Mouse (Mus musculus) forebrain, embryonic 13.5 days (tissue): Measurements from ENCODE around the gene Ap3b1. TPM values are rescaled to one million over a fixed set of nuclear protein-coding genes. Genes with fewer than 3 reads are reported as not detected.
A peak's percentile ranks its signal among the peaks of the same experiment; 100 is the strongest.

Experiments
- ATAC-seq: fragments of 200-750 bp; cut with Nextera tagmentation; 2 replicates; pipeline ENCODE4 v1.8.0; 2017
- H3K27ac ChIP-seq: fragments of 300-500 bp; sonication (generic); 2 replicates; pipeline ENCODE4 v1.5.1; 2015; ENCODE audit warnings: inconsistent platforms, mild to moderate bottlenecking, moderate library complexity
- H3K27me3 ChIP-seq: fragments of 300-500 bp; sonication (generic); 2 replicates; pipeline ENCODE4 v1.6.1; 2015; ENCODE audit warnings: mild to moderate bottlenecking, inconsistent platforms
- H3K36me3 ChIP-seq: fragments of 300-500 bp; sonication (generic); 2 replicates; pipeline ENCODE4 v1.6.1; 2015; ENCODE audit warnings: mild to moderate bottlenecking, inconsistent platforms; ENCODE audit not compliant: poor library complexity, severe bottlenecking
- H3K4me1 ChIP-seq: fragments of 300-500 bp; sonication (generic); 2 replicates; pipeline ENCODE4 v1.6.1; 2015; ENCODE audit warnings: inconsistent platforms
- H3K4me2 ChIP-seq: fragments of 300-500 bp; sonication (generic); 2 replicates; pipeline ENCODE4 v1.6.1; 2015; ENCODE audit warnings: inconsistent platforms, mild to moderate bottlenecking, moderate library complexity
- H3K4me3 ChIP-seq: fragments of 300-500 bp; sonication (generic); 2 replicates; pipeline ENCODE4 v1.5.1; 2015; ENCODE audit warnings: mild to moderate bottlenecking, inconsistent platforms
- H3K9ac ChIP-seq: fragments of 300-500 bp; sonication (generic); 2 replicates; pipeline ENCODE4 v1.6.1; 2015; ENCODE audit warnings: mild to moderate bottlenecking, inconsistent platforms
- H3K9me3 ChIP-seq: fragments of 300-500 bp; sonication (generic); replicated peaks from 2 replicates; pipeline ENCODE4 v1.6.1; 2016; ENCODE audit warnings: inconsistent platforms
- WGBS: fragments of 180-500 bp; shearing (Covaris S2); methylation state at CpG from one replicate; pipeline ENCODE4 v1.1.7; 2015; 5-methylcytosine and 5-hydroxymethylcytosine counted together
- polyA plus RNA-seq: library from polyadenylated mRNA; unstranded; fragments of >200 nt; fragmentation: Nextera tagmentation; extraction: Ambion mirVana; gene quantifications from 2 replicates; pipeline ENCODE4 v1.2.1, GENCODE M21; 2015

Gene Ap3b1
- polyA plus RNA-seq, 1 experiment from 2014 or later: 29.9 TPM

GRCm38 (mm10) chr13:94518176-94518575 lies 159.4 kb downstream of the Ap3b1 start:
- no peak for ATAC-seq
- no peak overlapping the region for H3K4me2 ChIP-seq
- H3K27ac ChIP-seq: no peak overlapping the region
- no peaks in the 10 kb centered on the region for H3K9me3 ChIP-seq
- no peak overlapping the region for H3K9ac ChIP-seq
- WGBS: 91% methylated on average over 4 of the region's 4 CpGs
- H3K4me1 ChIP-seq: no peaks in the 10 kb centered on the region
- no peaks in the 10 kb centered on the region for H3K27me3 ChIP-seq
- peaks cover 4% of the 10 kb centered on the region; the same call in 1 of the 2 replicates for H3K36me3 ChIP-seq
- H3K4me3 ChIP-seq: no peak overlapping the region

- ATAC-seq: no peak
- no peaks in the 10 kb centered on the region for H3K9me3 ChIP-seq
- H3K27ac ChIP-seq: no peak overlapping the region
- 89% methylated on average over 8 of the region's 8 CpGs for WGBS
- 0 out of 2 replicates have a peak, but pooled peaks cover 3% of the 10 kb centered on the region for H3K4me1 ChIP-seq
- H3K4me3 ChIP-seq: no peak overlapping the region
- H3K4me2 ChIP-seq: no peak overlapping the region
- no peaks in the 10 kb centered on the region for H3K36me3 ChIP-seq
- no peaks in the 10 kb centered on the region for H3K27me3 ChIP-seq
- H3K9ac ChIP-seq: no peak overlapping the region
Observed at GRCm38 (mm10) chr13:94519276-94519675, 160.5 kb downstream of the Ap3b1 start.

- H3K9ac ChIP-seq: no peak overlapping the region
- no peak overlapping the region for H3K4me3 ChIP-seq
- no peak for ATAC-seq
- peaks cover 3% of the 10 kb centered on the region; the same call in 1 of the 2 replicates for H3K36me3 ChIP-seq
- 77% methylated on average over 5 of the region's 5 CpGs for WGBS
- no peak overlapping the region for H3K4me2 ChIP-seq
- H3K27ac ChIP-seq: no peak overlapping the region
- no peaks in the 10 kb centered on the region for H3K9me3 ChIP-seq
- no peaks in the 10 kb centered on the region for H3K27me3 ChIP-seq
- H3K4me1 ChIP-seq: 0 out of 2 replicates have a peak, but pooled peaks cover 3% of the 10 kb centered on the region
Observed at GRCm38 (mm10) chr13:94523213-94523612, 164.5 kb downstream of the Ap3b1 start.

DNA sequence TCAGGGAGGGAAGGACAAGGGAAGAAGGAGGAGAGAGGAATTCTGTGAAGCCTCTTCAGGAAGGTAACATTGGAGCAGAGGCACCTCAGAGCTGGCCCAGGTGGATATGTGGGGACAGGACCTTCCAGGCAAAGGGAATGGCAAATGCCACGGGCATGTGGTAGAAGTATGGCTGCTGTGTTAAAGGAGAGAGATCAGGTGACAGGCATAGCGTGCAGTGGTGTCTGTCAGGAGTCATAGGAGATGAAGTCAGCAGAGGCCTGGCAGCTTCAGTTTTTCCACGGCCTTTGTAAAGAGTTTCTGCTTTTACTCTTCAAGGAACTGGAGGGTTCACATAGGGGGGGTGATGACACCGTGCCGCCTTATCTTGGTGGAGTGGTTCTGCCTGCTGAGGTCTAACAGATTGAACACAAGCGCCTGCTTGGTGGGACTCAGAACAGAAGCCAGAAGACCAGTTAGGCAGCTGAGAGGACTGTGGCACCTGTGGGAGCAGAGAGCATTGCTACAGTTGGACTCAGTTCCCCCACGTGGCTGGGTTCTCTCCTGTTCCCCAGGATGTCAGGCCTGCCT lies 166.0 kb downstream of the Ap3b1 start:
- Histone ChIP-seq H3K4me1 (0 out of 2 replicates have a peak, but pooled peaks cover 3% of the 10 kb centered on the region), H3K27ac (no peak overlapping the region), H3K9ac (no peak overlapping the region), H3K4me2 (no peak overlapping the region), H3K27me3 (no peaks in the 10 kb centered on the region), H3K9me3 (no peaks in the 10 kb centered on the region), H3K36me3 (peaks cover 16% of the 10 kb centered on the region; the same call in 1 of the 2 replicates), H3K4me3 (no peak overlapping the region)
- no peak for ATAC-seq
- 80% methylated on average over 7 of the region's 7 CpGs for WGBS

GRCm38 (mm10) chr13:94529138-94529537 lies 170.4 kb downstream of the Ap3b1 start:
- H3K36me3 ChIP-seq: peaks cover 16% of the 10 kb centered on the region; the same call in 1 of the 2 replicates
- H3K27me3 ChIP-seq: no peaks in the 10 kb centered on the region
- H3K9me3 ChIP-seq: no peaks in the 10 kb centered on the region
- no peak overlapping the region for H3K27ac ChIP-seq
- no peak overlapping the region for H3K9ac ChIP-seq
- ATAC-seq: no peak
- H3K4me2 ChIP-seq: no peak overlapping the region
- H3K4me3 ChIP-seq: no peak overlapping the region
- WGBS: 96% methylated on average over 5 of the region's 5 CpGs
- no peaks in the 10 kb centered on the region for H3K4me1 ChIP-seq

DNA sequence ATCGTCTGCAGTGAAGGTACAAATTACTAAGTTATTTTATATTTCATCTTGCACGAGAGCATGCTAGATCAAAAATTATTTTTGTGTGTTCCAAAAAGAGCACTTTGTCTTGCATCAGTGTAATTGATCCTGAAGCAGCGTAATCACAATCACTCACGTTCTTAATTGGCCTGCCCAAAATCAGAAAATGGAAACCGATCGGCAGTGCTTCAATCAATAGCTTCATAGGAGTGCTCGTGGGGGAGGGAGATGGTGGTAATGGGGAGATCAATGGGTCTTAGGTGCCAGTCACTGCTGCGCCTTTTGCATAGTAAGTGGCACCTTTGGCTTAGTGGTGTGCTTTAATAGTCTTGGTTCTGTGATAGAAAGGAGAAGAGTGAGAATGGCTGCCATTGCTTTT lies 174.8 kb downstream of the Ap3b1 start:
- Histone ChIP-seq H3K9ac (no peak overlapping the region), H3K27ac (no peak overlapping the region), H3K27me3 (no peaks in the 10 kb centered on the region), H3K36me3 (peaks cover 10% of the 10 kb centered on the region; the same call in 1 of the 2 replicates), H3K9me3 (no peaks in the 10 kb centered on the region), H3K4me2 (no peak overlapping the region), H3K4me3 (no peak overlapping the region), H3K4me1 (no peaks in the 10 kb centered on the region)
- 92% methylated on average over 8 of the region's 8 CpGs for WGBS
- ATAC-seq: no peak

DNA sequence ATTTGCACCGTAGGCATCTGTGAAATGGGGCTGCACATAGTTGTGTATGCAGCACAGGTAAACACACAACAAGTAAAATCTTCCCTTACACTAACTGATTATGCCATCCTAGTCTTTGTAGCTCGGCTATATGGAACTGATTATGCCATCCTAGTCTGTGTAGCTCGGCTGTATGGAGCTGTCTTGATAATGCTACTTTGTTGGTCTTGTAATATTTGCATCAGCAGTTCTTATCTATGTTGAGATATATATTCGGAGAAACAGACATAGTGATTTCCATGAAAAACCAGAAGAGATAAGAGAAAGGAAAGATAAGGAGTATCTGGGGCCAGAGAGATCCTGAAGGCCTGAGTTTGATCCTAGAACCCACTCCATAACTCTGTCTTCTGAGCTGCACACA lies 178.6 kb downstream of the Ap3b1 start:
- Histone ChIP-seq H3K9me3 (no peaks in the 10 kb centered on the region), H3K27ac (no peak overlapping the region), H3K4me3 (no peak overlapping the region), H3K36me3 (no peaks in the 10 kb centered on the region), H3K9ac (no peak overlapping the region), H3K27me3 (peaks cover 17% of the 10 kb centered on the region), H3K4me2 (no peak overlapping the region), H3K4me1 (no peaks in the 10 kb centered on the region)
- WGBS: 96% methylated on average over 4 of the region's 4 CpGs
- no peak for ATAC-seq

- ATAC-seq: no peak
- H3K36me3 ChIP-seq: 0 out of 2 replicates have a peak, but pooled peaks cover 3% of the 10 kb centered on the region
- H3K4me3 ChIP-seq: no peak overlapping the region
- no peak overlapping the region for H3K27ac ChIP-seq
- peaks cover 15% of the 10 kb centered on the region for H3K4me1 ChIP-seq
- no peak overlapping the region for H3K9ac ChIP-seq
- WGBS: 80% methylated on average over 10 of the region's 10 CpGs
- H3K9me3 ChIP-seq: no peaks in the 10 kb centered on the region
- peaks cover 29% of the 10 kb centered on the region for H3K27me3 ChIP-seq
- no peak overlapping the region for H3K4me2 ChIP-seq
Observed at GRCm38 (mm10) chr13:94539851-94540646, 181.3 kb downstream of the Ap3b1 start.

GRCm38 (mm10) chr13:94542061-94542460 lies 183.3 kb downstream of the Ap3b1 start:
- no peak for ATAC-seq
- H3K27ac ChIP-seq: no peak overlapping the region
- 0 out of 2 replicates have a peak, but pooled peaks cover 3% of the 10 kb centered on the region for H3K36me3 ChIP-seq
- peaks cover 30% of the 10 kb centered on the region for H3K27me3 ChIP-seq
- no peak overlapping the region for H3K9ac ChIP-seq
- H3K4me2 ChIP-seq: no peak overlapping the region
- H3K4me3 ChIP-seq: no peak overlapping the region
- peaks cover 35% of the 10 kb centered on the region for H3K4me1 ChIP-seq
- H3K9me3 ChIP-seq: no peaks in the 10 kb centered on the region
- 95% methylated on average over 7 of the region's 7 CpGs for WGBS

DNA sequence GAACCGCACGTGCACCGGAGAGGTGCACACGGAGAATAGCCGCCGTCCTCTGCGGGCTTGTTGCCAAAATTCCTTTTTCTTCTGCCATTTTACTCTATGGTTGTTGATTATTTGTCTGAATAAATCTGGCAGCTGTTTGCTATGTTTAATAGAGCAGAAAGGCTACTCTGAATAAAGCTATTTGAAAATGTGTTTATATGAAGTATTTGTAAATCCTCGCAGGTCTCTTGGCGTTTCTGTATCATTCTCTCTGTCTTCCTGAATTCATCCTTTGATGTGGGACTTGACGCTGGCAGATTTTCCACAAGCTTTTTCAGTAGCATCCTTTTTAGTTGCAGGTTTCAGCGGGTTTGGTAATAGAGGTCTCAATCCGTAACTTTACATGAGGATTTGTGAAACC lies 185.5 kb downstream of the Ap3b1 start:
- no peak overlapping the region for H3K9ac ChIP-seq
- no peak overlapping the region for H3K4me2 ChIP-seq
- H3K27ac ChIP-seq: no peak overlapping the region
- no peaks in the 10 kb centered on the region for H3K9me3 ChIP-seq
- 0 out of 2 replicates have a peak, but pooled peaks cover 3% of the 10 kb centered on the region for H3K36me3 ChIP-seq
- H3K27me3 ChIP-seq: peaks cover 47% of the 10 kb centered on the region
- 36% methylated on average over 12 of the region's 12 CpGs for WGBS
- no peak for ATAC-seq
- peaks cover 47% of the 10 kb centered on the region for H3K4me1 ChIP-seq
- no peak overlapping the region for H3K4me3 ChIP-seq

DNA sequence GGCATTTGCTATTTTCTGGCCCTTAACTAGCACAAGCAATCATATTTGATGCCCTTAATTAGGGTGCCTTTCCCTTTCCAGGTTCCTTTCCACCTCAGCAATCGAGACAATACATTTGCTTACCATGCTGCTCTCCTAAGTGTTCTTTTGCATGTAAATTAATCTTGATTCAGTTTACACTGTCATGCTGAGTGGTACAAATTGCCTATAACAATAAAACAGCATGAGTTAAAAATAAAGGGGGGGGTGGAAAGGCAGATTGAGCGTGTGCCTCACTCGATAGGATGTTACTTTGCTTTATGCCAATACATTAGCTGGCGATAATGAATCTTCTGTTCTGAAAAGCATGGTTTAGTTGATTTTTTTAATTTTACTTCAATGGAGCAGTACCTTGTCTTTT lies 187.0 kb downstream of the Ap3b1 start:
- 0 out of 2 replicates have a peak overlapping the region, but pooled peaks have one; percentile 11 for H3K27ac ChIP-seq
- H3K27me3 ChIP-seq: peaks cover 46% of the 10 kb centered on the region
- H3K4me1 ChIP-seq: peaks cover 62% of the 10 kb centered on the region
- WGBS: 5% methylated on average over 4 of the region's 4 CpGs
- no peak overlapping the region for H3K9ac ChIP-seq
- H3K36me3 ChIP-seq: 0 out of 2 replicates have a peak, but pooled peaks cover 3% of the 10 kb centered on the region
- peak; percentile 74 for ATAC-seq
- peak overlapping the region; percentile 29 for H3K4me2 ChIP-seq
- no peaks in the 10 kb centered on the region for H3K9me3 ChIP-seq
- H3K4me3 ChIP-seq: no peak overlapping the region

GRCm38 (mm10) chr13:94546246-94546645 lies 187.5 kb downstream of the Ap3b1 start:
- H3K9me3 ChIP-seq: no peaks in the 10 kb centered on the region
- no peak overlapping the region for H3K9ac ChIP-seq
- ATAC-seq: peak; percentile 28

More at GRCm38 (mm10) chr13:94546246-94546645, 187.5 kb downstream of the Ap3b1 start:
- peaks cover 62% of the 10 kb centered on the region for H3K4me1 ChIP-seq
- peaks cover 41% of the 10 kb centered on the region for H3K27me3 ChIP-seq
- no peak overlapping the region for H3K4me3 ChIP-seq
- H3K36me3 ChIP-seq: 0 out of 2 replicates have a peak, but pooled peaks cover 3% of the 10 kb centered on the region
- WGBS: 13% methylated on average over 11 of the region's 11 CpGs
- H3K27ac ChIP-seq: peak overlapping the region; percentile 11; the same call in 1 of the 2 replicates
- H3K4me2 ChIP-seq: peak overlapping the region; percentile 29
